Mouse (Mus musculus): ENCODE measurements around the gene Camkk1.

The Camkk1 gene

DNA sequence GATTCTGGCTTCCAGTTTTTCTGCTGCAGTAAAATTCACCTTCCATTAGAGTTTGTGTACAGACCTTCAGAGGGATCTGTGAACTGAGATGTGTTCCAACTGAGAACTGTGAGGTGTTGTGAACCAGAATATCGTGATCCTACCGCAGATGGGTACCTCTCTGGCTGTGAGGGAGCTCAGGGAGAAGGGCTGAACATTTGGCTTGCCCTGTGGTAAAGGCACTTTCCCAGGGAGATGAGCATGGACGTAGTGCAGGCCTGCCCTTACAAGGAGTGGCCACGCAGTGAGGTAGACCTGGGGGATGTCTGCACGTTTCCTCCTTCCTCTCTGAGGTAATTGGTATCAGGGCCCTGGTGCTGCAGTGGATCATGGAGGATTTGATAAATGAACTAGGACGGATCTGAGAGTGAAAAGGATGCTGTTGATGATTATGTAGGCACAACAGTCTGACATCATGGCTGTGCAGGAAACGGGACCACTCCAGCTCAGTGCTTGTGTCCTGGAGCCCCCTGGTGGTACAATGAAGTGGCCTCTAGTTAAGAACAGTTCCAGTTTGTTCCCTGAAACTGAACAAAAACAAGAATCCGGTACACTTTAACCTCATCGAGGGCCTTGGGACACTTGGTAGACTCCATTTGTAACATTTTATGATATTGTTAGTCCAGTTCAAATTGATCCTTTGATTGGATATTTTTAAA, 20.4 kb downstream of the Camkk1 start:
- in situ Hi-C loops (cut with MboI; ENCODE audit: low pct_unique_long_range_greater_than_20kb in 1 of 2, low sequenced_read_pairs in 2 of 2, unreplicated experiment in 1 of 2): loop anchor here in 1 of 2 experiments (5.0 kb wide), 1 partner anchor 37 kb away; no protein-coding TSS in a partner anchor

DNA sequence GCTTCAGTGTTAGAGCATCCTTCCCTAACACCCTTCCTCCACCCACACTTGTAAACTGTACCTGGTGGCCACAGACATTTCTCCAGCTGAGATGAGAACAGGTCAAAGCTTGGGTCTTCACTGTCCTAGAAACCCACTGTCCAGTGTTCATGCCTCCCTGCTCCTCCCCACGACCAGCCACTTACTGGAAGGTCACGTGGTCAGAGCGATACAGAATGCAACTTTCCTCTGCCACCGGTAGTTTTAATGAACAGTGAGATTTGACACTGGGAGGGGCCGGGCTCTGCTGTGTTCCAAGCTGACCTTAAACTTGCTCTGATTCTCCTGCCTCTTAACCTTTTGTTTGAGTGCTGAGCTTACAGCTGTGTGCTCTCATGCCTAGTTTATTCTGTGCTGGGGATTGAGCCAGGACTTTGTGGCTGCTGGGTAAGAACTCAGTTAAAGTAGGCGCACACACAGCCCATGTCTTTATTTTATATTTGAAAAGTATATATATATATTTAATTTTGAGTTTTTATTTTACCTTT, 25.5 kb downstream of the Camkk1 start:
- in situ Hi-C loops (cut with MboI; ENCODE audit: low pct_unique_long_range_greater_than_20kb in 1 of 2, low sequenced_read_pairs in 2 of 2, unreplicated experiment in 1 of 2): no loop called here

DNA sequence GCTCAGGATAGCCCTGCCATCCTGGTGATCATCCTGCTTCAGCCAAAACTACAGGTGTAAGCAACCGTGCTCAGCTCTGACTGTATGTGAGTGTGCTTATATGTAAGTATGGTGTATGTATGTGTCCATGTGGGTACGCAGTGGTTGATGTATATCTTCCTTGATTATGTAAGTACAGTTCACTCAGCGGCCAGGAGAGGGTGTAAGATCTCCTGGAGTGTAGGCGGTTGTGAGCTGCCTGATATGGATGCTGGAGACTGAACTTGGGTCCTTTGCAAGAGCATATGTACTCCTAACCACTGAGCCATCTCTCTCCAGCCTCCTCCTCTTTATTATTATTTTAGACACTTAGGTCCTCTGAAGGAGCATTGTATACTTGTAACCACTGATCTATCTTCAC, 26.0 kb downstream of the Camkk1 start:
- in situ Hi-C loops (cut with MboI; ENCODE audit: low pct_unique_long_range_greater_than_20kb in 1 of 2, low sequenced_read_pairs in 2 of 2, unreplicated experiment in 1 of 2): no loop called here

DNA sequence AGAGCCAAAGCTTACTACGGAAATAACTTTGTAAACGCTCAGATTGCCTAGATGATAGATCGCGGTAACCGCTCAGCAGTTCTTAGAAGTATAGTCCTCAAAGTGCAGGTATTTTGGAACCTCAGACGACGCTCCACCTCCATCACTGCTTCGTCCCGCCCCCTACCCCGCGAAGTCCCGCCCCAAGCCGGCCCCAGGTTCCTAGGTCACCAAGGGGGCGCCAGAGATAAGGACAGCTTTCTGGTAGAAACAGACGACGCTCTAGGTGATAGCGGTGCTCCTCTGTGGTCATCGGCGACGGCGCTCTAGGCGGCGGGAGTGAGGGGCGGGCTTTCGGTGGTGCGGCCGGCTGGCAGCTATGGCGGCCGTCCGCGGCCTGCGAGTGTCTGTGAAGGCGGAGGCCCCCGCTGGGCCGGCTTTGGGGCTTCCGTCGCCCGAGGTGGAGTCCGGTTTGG, 28.8 kb downstream of the Camkk1 start, which contains the start of gene Ncbp3:
Ncbp3 (plus strand) TSS at position 242 of the 455 bp plus-strand sequence.
- in situ Hi-C loops (cut with MboI; ENCODE audit: low pct_unique_long_range_greater_than_20kb in 1 of 2, low sequenced_read_pairs in 2 of 2, unreplicated experiment in 1 of 2): no loop called here

DNA sequence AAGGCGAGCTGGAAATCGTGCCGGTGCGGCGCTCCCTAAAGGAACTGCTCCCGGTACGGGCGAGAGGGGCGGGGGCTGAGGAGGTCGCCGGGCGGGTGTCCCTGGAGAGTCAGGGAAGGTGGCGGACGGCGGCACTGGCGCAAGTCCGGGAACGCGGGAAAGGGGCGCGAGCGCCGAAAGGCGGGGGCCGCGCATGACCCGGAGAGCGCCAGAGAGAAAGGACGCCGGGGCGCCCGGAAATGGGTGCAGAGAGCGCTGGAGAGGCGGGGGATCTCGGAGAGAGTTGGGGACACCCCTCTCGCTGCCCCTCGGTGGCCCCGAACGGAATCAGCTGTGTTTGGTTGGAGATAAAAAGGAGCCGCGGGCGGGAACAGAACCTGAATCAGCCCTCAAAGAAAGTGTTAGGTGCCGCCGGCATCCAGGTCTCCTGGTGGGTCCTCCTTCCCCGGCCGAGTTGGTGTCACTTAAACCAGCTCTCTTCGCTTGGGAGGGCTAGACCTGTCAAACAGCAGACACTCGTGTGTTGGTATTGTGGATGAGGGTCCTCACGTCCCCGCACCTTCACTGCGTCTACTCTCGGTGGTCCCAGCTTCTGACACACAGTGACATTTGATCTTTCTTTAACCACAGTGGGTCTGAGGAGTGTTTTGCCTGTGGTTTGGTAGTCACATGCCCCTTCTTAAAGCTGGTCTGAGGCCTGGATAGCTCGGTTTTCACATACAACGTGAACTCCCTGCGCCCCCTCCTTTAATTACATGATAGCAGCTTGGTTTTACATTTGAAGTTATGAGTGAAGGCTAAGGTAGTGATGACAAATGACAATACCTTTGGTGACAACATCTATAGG, 29.4 kb downstream of the Camkk1 start:
- in situ Hi-C loops (cut with MboI; ENCODE audit: low pct_unique_long_range_greater_than_20kb in 1 of 2, low sequenced_read_pairs in 2 of 2, unreplicated experiment in 1 of 2): no loop called here

DNA sequence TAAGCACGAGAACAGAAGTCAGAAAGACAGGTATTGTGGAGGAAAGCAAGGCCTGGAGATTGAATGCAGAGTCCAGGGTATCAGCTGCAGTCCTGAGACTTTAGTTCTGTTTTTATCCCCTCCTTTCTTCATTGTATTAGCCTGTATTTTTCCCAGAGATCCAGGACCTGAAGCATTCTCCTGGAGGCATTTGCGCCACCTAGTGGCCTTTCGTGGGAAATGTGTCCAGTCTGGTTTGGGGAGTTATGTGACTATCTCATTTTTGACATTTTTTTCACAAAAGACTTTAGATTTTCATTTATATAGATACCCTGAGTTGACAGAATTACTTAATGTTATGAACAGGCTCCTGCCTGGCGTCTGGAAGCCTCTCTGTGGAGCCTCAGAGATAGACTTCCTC, 30.5 kb downstream of the Camkk1 start:
- in situ Hi-C loops (cut with MboI; ENCODE audit: low pct_unique_long_range_greater_than_20kb in 1 of 2, low sequenced_read_pairs in 2 of 2, unreplicated experiment in 1 of 2): no loop called here

DNA sequence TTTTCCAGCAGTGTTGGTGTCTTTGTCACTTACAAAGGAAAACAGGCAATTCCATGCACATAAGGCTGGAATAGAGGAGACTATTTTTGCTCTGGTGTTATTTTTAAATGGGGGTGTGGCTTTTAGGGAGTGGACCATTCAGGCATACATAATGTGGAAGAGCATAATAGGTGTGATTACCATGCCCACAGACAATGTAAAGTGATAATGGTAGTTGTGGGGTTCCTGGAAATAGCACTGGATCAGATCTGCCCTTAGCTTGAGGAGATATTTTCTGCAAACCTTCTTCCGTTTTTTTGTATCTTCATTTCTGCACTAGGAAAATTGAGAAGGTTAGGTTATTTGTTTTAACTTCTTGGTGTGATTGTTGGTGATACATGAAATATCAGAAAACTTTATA, 34.0 kb downstream of the Camkk1 start:
- in situ Hi-C loops (cut with MboI; ENCODE audit: low pct_unique_long_range_greater_than_20kb in 1 of 2, low sequenced_read_pairs in 2 of 2, unreplicated experiment in 1 of 2): no loop called here

DNA sequence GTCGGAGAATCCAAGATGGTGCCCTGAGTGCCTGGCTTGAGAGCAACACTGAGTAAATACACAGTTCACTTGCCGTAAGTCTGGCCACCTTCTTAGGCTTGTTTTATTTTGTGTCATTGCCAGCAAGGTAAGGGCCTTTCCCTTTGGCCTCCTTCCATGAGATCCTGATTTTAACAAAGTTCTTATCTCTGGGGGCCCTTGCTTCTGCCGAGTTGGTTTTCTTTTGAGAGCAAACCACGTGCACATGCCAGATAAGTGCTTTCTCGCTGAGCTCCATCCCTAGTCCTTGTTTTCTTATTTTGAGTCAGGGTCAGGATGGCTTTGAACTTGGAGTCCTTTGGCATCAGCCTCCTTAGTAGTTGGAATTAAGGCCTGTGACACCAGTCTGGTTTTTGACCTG, 38.9 kb downstream of the Camkk1 start:
- in situ Hi-C loops (cut with MboI; ENCODE audit: low pct_unique_long_range_greater_than_20kb in 1 of 2, low sequenced_read_pairs in 2 of 2, unreplicated experiment in 1 of 2): no loop called here

DNA sequence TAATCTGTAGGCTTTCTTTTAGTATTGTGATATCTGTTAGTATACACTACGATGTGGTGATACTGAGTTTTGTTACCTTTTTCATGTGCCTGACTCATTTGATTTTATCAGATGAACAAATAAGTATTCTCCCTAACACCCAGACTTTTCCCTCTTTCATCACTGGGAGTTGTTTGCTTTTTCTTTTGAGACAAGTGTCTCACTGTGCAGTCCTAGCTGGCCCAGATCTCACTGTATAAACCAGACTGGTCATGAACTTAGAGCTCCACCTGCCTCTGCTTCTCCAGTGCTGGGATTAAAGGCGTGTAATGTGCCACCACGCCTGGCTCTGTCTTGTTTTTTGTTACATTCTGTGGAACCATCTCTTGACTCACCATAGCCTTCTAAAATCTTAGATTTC, 40.8 kb downstream of the Camkk1 start:
- in situ Hi-C loops (cut with MboI; ENCODE audit: low pct_unique_long_range_greater_than_20kb in 1 of 2, low sequenced_read_pairs in 2 of 2, unreplicated experiment in 1 of 2): no loop called here

DNA sequence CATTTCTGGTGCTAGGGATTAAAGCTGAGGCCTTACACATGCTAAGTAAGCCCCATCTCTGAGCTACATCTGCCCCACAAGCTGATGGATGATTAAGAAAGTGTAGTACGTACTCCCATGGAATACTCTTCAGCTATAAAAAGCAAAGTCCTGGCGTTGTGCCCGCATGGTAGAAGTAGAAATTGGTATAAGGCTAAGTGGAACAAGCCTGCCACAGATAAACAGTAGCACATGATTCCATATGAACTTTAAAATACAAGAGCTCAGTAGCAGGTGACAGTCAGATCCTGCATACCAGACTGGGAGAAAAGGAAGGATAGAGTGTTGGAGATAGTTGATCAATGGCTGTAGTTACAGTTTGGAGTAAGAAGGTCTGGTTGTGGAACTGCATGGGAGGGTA, 42.6 kb downstream of the Camkk1 start:
- in situ Hi-C loops (cut with MboI; ENCODE audit: low pct_unique_long_range_greater_than_20kb in 1 of 2, low sequenced_read_pairs in 2 of 2, unreplicated experiment in 1 of 2): no loop called here

DNA sequence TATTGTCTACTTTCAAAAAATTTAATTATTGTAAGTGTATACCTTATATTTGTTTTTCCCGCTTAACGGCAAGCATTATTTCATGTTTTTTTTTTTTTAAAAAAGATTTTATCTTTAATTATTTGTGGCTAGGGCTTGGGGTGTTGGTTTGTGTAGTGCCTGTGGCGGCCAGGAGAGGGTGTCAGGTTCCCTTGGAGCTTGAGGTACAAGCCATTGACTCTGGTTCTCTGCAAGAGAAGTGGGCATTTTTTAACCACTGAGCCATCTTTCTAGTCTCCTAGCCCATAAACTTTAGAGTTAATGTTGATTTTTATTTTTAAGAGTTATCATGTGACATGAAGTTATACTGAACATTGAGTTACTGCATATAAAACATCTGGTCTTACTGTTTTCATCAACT, 53.0 kb downstream of the Camkk1 start:
- in situ Hi-C loops (cut with MboI; ENCODE audit: low pct_unique_long_range_greater_than_20kb in 1 of 2, low sequenced_read_pairs in 2 of 2, unreplicated experiment in 1 of 2): no loop called here

DNA sequence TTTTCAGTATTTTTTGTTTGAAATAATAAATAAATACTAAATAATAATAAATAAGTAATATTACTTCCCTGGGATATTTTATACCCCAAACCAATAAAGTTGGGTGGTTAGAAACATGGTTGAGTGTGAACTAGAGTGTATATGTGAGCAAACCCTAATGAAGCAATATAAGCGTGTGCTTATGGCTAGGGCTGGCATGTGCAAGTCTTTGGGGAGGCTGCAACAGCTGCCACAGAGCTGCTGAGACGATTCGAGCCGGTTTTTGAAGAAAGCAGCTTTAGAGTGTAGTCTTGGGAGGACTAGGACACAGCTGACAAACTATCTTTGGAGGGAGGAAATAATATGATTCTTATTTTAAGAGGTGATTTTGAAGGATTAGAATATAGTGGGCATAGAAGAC, 57.5 kb downstream of the Camkk1 start:
- in situ Hi-C loops (cut with MboI; ENCODE audit: low pct_unique_long_range_greater_than_20kb in 1 of 2, low sequenced_read_pairs in 2 of 2, unreplicated experiment in 1 of 2): no loop called here

DNA sequence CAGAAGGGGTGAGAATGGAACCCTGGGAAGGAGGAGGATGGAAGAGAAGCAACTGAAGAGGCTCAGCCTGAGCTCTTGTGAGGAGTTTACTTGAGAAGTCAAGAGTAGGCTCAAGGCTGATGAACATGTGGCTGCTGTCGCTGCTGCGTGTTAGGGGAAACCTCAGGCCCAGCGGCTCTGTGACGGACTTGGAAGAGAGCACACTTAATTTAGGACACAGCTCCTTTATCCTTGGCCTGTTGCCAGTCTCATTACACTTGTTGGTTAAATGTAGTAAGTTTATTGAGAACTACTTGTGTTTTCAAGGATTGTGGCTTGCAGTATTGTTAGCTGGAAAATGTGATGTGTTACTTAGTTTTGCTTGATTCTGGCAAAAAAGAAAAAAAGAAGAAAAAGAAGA, 57.9 kb downstream of the Camkk1 start:
- in situ Hi-C loops (cut with MboI; ENCODE audit: low pct_unique_long_range_greater_than_20kb in 1 of 2, low sequenced_read_pairs in 2 of 2, unreplicated experiment in 1 of 2): no loop called here

DNA sequence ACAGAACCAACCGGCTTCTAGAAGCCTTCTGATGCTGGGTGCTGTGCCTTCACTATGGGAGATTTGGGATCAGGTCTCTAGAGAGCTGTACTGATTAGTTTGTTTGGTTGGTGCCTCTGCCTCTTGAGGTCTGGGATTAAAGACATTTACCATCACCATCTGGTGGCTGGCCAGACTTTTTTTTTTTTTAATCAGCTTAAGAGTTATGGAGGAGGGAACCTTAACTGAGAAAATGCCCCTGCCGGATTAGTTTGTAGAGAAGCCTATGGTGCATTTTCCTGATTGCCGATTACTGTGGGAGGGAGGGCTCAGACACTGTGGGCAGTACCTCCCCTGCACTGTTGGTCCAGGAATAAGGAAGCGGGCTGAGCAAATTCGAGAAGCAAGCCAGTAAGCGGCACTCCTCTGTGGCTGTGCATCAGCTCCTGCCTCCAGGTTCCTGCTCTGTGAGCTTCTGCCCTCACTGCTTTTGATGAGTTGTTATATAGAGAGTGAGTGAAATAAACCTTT, 58.5 kb downstream of the Camkk1 start:
- in situ Hi-C loops (cut with MboI; ENCODE audit: low pct_unique_long_range_greater_than_20kb in 1 of 2, low sequenced_read_pairs in 2 of 2, unreplicated experiment in 1 of 2): no loop called here

DNA sequence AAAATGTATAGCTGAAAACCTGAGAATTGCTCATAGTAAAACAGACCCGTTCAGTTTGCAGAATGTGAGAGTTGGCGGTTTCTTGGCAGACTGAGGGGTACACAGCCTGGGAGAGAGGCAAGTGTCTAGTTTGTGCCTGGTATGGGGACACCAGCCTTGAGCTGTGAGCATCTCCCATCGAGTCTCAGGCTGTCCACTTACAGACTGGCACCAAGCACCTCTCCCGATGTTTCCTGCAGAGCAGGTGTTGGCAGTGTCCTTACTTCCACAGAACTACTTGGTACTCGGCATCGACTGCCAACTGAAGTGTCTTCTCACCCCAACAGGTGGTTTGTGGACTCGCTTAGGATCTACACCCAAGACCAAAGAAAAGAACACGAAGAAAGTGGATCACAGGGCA, 59.8 kb downstream of the Camkk1 start:
- in situ Hi-C loops (cut with MboI; ENCODE audit: low pct_unique_long_range_greater_than_20kb in 1 of 2, low sequenced_read_pairs in 2 of 2, unreplicated experiment in 1 of 2): no loop called here

DNA sequence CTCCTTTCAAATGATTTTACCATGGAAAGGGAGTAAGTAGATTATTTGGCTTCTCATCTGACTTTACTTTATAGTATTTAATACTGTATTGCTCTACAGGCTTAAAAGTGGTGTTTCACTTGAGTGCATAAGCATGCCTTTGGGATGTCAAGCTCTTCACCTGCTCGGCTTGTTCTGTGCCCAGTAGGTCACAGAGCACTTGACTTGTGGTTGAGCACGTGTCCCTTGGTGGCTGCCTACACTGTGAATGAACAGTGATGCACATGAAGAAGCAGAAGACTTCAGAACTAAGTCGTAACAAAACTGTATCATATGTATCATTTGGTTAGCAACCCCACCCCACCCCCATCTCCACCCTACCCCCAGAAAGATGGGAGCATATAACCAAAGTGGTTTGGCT, 61.5 kb downstream of the Camkk1 start:
- in situ Hi-C loops (cut with MboI; ENCODE audit: low pct_unique_long_range_greater_than_20kb in 1 of 2, low sequenced_read_pairs in 2 of 2, unreplicated experiment in 1 of 2): no loop called here

DNA sequence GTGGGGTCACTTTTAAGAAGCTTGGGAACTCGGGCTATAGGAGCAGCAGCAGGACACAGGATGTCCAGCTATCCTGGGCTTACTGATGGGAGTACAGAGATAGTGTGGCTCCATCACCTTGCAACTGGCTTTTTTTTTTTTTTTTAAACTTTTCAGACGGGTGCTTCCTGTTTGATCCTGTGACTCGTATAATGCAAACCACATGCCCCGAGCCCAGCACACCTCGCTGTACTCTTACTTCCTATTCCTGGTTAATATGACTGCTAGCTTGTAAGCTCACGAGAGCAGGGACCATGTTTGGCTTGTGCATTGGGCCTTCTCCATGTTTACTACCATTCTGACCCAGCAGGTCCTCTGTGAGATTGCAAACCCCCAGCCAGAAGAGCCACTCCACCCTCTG, 65.5 kb downstream of the Camkk1 start:
- in situ Hi-C loops (cut with MboI; ENCODE audit: low pct_unique_long_range_greater_than_20kb in 1 of 2, low sequenced_read_pairs in 2 of 2, unreplicated experiment in 1 of 2): no loop called here

DNA sequence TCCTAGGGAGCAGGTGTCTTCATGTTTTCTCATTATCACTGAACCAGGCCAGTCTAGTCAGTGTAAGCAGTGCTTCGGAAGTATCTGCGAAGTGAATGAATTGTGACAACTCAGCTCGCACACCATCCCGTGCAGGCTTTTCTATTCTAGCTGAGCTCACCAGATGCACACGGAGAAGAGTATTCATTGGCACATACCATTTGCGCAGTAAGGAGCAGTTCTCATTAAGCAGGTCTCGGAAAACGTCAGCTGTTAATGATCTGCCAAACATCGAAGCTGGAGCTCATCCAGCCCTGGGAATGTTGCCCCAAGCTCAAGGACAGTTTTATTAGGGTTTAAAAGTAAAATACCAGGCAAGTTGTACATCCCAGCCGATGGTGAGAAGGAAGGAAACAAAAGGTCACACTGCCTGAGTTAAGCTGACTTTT, 66.0 kb downstream of the Camkk1 start:
- in situ Hi-C loops (cut with MboI; ENCODE audit: low pct_unique_long_range_greater_than_20kb in 1 of 2, low sequenced_read_pairs in 2 of 2, unreplicated experiment in 1 of 2): no loop called here

DNA sequence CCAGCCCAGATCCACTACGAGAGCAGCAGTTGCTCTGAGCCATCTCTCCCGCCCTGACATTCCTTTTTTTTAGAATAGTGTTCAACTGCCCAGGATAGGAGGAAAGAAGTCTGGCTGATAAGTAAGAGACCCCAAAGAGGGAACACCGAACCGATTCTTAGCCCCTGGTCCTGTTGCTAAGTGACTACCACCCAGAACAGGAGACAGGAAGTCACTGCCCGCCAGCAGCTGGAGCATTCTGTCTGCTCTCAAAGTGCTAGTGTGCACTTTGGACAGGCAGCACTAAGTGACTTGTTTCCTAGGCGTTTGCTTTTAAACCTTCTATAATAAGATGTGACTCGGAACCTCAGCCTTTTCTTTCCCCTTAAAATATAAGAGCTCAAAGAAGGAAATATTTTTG, 66.6 kb downstream of the Camkk1 start:
- in situ Hi-C loops (cut with MboI; ENCODE audit: low pct_unique_long_range_greater_than_20kb in 1 of 2, low sequenced_read_pairs in 2 of 2, unreplicated experiment in 1 of 2): no loop called here

Data from mouse embryonic stem cell (cell line).